Mouse (Mus musculus) heart, embryonic 12.5 days (tissue): ENCODE results near the gene Akr1b3. TPM values are rescaled to one million over a fixed set of nuclear protein-coding genes. Genes with fewer than 3 reads are reported as not detected.

ENCODE experiments used
- polyA plus RNA-seq: library from polyadenylated mRNA; unstranded; fragments of >200 nt; fragmentation: Nextera tagmentation; extraction: Ambion mirVana; gene quantifications from 2 replicates; pipeline ENCODE4 v1.2.1, GENCODE M21; 2016

Gene Akr1b3
- polyA plus RNA-seq, 1 experiment from 2014 or later: 177 TPM

Other genes starting within 250 kb of the Akr1b3 start
- gene Slc35b4, start 140.4 kb downstream of the Akr1b3 start, polyA plus RNA-seq: 42.8 and 49.3 TPM in 2 replicates
- gene Akr1b8, start 36.6 kb upstream of the Akr1b3 start, polyA plus RNA-seq: 15.3 and 16.0 TPM in 2 replicates
- gene Akr1b10, start 66.7 kb upstream of the Akr1b3 start, polyA plus RNA-seq: 54.9 and 62.0 TPM in 2 replicates
- 0.13 and 0.14 TPM in 2 replicates for gene Akr1b7, start 94.9 kb upstream of the Akr1b3 start, polyA plus RNA-seq
- 78.0 and 85.2 TPM in 2 replicates for gene Bpgm, start 158.7 kb upstream of the Akr1b3 start, polyA plus RNA-seq